Mouse (Mus musculus): ENCODE data around the gene Vil1.
A peak's percentile ranks its signal among the peaks of the same experiment; 100 is the strongest.

The Vil1 gene

GRCm38 (mm10) chr1:74408589-74409504, at the start of gene Vil1:
Gene Vil1, plus strand, starts transcription at chr1:74409376.
- DNase-seq (ENCODE audit: low spot score in 2 of 2), result no peak

GRCm38 (mm10) chr1:74359952-74360517, 49.1 kb upstream of the Vil1 start:
- no peak for DNase-seq (ENCODE audit: low spot score in 2 of 2)

GRCm38 (mm10) chr1:74361812-74362211, 47.4 kb upstream of the Vil1 start, which contains the start of gene Catip:
Gene Catip, plus strand, starts transcription at chr1:74362108.
- DNase-seq (ENCODE audit: low spot score in 2 of 2), result peak; percentile 66 to 70

GRCm38 (mm10) chr1:74362325-74363229, 46.6 kb upstream of the Vil1 start:
- no peak for DNase-seq (ENCODE audit: low spot score in 2 of 2)

GRCm38 (mm10) chr1:74363437-74363836, 45.7 kb upstream of the Vil1 start:
- no peak for DNase-seq (ENCODE audit: low spot score in 2 of 2)

GRCm38 (mm10) chr1:74364270-74364669, 44.9 kb upstream of the Vil1 start:
- DNase-seq (ENCODE audit: low spot score in 2 of 2), result no peak

- peak in 1 of 2 experiments; percentile 28 for DNase-seq (ENCODE audit: low spot score in 2 of 2)
These were observed 41.1 kb upstream of the Vil1 start for GRCm38 (mm10) chr1:74367886-74368645.

- DNase-seq (ENCODE audit: low spot score in 2 of 2), result no peak
These were observed 39.1 kb upstream of the Vil1 start for GRCm38 (mm10) chr1:74370040-74370439.

GRCm38 (mm10) chr1:74373372-74373771, 35.8 kb upstream of the Vil1 start:
- no peak for DNase-seq (ENCODE audit: low spot score in 2 of 2)

GRCm38 (mm10) chr1:74374980-74375379, 34.2 kb upstream of the Vil1 start, which contains the start of gene Slc11a1:
Gene Slc11a1, plus strand, starts transcription at chr1:74375195.
- no peak for DNase-seq (ENCODE audit: low spot score in 2 of 2)

- DNase-seq (ENCODE audit: low spot score in 2 of 2), result no peak
These were observed 33.6 kb upstream of the Vil1 start for GRCm38 (mm10) chr1:74375561-74375960.

- DNase-seq (ENCODE audit: low spot score in 2 of 2), result no peak
These were observed 32.8 kb upstream of the Vil1 start for GRCm38 (mm10) chr1:74376396-74376795.

- no peak for DNase-seq (ENCODE audit: low spot score in 2 of 2)
These were observed 30.1 kb upstream of the Vil1 start for GRCm38 (mm10) chr1:74379058-74379504.

GRCm38 (mm10) chr1:74380484-74380883, 28.7 kb upstream of the Vil1 start:
- DNase-seq (ENCODE audit: low spot score in 2 of 2), result no peak

GRCm38 (mm10) chr1:74381588-74382021, 27.6 kb upstream of the Vil1 start:
- DNase-seq (ENCODE audit: low spot score in 2 of 2), result no peak

- DNase-seq (ENCODE audit: low spot score in 2 of 2), result no peak
These were observed 25.8 kb upstream of the Vil1 start for GRCm38 (mm10) chr1:74383385-74383784.

GRCm38 (mm10) chr1:74384525-74384924, 24.7 kb upstream of the Vil1 start:
- no peak for DNase-seq (ENCODE audit: low spot score in 2 of 2)

- no peak for DNase-seq (ENCODE audit: low spot score in 2 of 2)
These were observed 24.1 kb upstream of the Vil1 start for GRCm38 (mm10) chr1:74385064-74385463.

GRCm38 (mm10) chr1:74385531-74385930, 23.6 kb upstream of the Vil1 start:
- no peak for DNase-seq (ENCODE audit: low spot score in 2 of 2)

- DNase-seq (ENCODE audit: low spot score in 2 of 2), result no peak
These were observed 22.8 kb upstream of the Vil1 start for GRCm38 (mm10) chr1:74386363-74386713.
